Mouse (Mus musculus) ZHBTc4 (cell line): ENCODE results near the gene Hspb8.

Source experiments
- DNase-seq: peaks from one replicate; pipeline ENCODE4 v3.0.0-alpha.2; 2011; ENCODE audit warnings: low read depth, low spot score

Gene Hspb8

GRCm38 (mm10) chr5:116389856-116390542, 32.7 kb downstream of the Hspb8 start:
- peak; percentile 40 for DNase-seq

GRCm38 (mm10) chr5:116389321-116389720, 33.3 kb downstream of the Hspb8 start:
- DNase-seq: no peak

GRCm38 (mm10) chr5:116387302-116387935, 35.2 kb downstream of the Hspb8 start:
- DNase-seq: peak; percentile 78

GRCm38 (mm10) chr5:116386020-116386419, 36.6 kb downstream of the Hspb8 start:
- peak; percentile 84 for DNase-seq

GRCm38 (mm10) chr5:116382646-116383045, 40.0 kb downstream of the Hspb8 start:
- DNase-seq: peak; percentile 93

- no peak for DNase-seq
Observed at GRCm38 (mm10) chr5:116381726-116382125, 40.9 kb downstream of the Hspb8 start.

GRCm38 (mm10) chr5:116381217-116381616, 41.4 kb downstream of the Hspb8 start:
- DNase-seq: peak; percentile 67

- DNase-seq: no peak
Observed at GRCm38 (mm10) chr5:116380384-116380783, 42.3 kb downstream of the Hspb8 start.

- DNase-seq: no peak
Observed at GRCm38 (mm10) chr5:116378872-116379271, 43.8 kb downstream of the Hspb8 start.

- no peak for DNase-seq
Observed at GRCm38 (mm10) chr5:116367923-116368322, 54.7 kb downstream of the Hspb8 start.

GRCm38 (mm10) chr5:116366889-116367682, 55.6 kb downstream of the Hspb8 start:
- DNase-seq: no peak

GRCm38 (mm10) chr5:116361342-116361741, 61.3 kb downstream of the Hspb8 start:
- DNase-seq: peak; percentile 79

GRCm38 (mm10) chr5:116360751-116361150, 61.9 kb downstream of the Hspb8 start:
- no peak for DNase-seq
